Mouse (Mus musculus): ENCODE measurements around the gene Dst.

Gene Dst

DNA sequence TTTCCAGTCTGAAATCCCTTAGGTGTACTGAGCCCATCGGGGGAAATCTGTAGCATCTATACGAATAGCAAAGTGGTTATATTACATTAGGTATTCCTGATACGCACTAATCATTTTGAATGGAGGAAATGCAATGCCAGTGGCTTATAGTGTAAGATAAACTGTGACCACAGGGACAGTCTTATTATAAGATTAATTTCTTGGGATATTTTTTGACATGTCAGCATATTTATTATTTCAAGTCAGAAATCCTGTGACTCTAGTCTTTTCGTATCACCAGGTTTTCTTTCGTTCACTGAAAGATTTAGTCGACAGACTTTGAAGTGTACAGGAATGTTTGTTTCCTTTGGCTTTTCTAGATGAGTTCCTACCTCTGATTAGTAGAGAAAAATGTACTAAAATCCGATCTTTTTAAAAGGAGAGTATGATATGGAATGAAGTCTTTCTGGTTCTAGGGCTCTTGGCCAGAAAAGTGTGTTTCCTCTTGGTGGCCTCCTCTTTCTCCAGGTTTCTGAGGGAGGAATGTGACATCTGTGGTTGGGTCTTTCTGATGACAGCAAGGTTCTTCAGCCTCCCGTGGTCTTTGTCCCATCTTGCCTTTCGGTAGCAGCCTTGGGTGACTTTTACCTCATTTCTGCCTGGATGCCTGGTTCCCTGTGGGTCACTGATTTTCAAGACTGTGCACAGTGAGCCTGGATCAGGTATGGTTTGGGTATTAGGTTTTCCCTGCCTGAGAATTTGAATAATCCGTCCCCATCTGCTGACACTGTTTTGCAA is 161.7 kb downstream of the Dst start:
- no peak for DNase-seq

- DNase-seq, result no peak
Measured at GRCm38 (mm10) chr1:34070474-34070873, 162.4 kb downstream of the Dst start.

DNA sequence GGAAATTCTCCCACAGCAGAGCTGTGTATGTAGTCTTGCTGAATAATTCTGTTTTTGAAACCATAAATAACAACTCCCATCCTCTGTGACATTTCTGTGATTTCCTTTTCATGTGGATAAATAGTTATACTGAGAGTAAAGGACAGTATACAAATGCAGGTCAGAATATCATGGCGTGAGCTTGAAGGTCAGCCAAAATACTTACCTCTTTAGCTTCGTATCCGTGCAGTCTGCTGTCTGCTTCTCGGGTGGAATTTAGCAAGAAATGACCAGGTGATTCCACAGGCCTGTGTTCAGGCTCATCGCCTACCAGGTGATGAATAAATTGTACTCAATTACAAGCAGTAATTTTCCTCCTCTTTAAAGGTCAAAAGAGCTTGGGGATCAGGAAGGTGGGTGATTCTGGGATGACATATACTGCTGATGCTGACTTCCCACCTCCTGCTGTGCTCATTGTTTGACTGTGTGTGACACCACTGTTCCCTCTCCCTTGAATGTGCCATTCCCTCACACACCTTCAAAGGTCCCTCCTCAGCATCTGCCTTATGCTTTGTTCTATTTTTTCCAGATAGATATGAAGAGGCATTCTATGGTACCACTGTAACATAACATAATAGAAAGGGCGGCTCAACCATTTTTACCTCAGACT is 163.1 kb downstream of the Dst start:
- DNase-seq, result no peak

DNA sequence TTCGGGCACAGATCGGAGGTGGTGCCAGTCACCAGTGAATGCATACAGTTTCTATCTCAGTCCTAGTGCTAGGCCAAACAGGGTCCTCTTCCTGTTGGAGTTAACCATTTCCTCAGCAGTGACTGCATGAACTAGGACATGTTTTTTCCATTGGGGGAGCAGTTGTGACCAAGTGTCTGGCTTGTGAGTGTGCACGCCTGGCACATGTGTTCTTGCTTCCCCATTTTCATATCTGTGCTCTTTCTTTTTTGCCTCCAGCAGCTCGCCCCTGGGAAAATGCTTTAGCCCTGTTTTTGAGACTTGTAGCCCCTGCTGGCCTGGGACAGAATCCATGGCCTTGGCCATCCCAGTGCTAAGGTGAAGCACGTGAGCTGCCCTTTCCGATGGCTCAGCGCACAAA is 164.2 kb downstream of the Dst start:
- no peak for DNase-seq

DNA sequence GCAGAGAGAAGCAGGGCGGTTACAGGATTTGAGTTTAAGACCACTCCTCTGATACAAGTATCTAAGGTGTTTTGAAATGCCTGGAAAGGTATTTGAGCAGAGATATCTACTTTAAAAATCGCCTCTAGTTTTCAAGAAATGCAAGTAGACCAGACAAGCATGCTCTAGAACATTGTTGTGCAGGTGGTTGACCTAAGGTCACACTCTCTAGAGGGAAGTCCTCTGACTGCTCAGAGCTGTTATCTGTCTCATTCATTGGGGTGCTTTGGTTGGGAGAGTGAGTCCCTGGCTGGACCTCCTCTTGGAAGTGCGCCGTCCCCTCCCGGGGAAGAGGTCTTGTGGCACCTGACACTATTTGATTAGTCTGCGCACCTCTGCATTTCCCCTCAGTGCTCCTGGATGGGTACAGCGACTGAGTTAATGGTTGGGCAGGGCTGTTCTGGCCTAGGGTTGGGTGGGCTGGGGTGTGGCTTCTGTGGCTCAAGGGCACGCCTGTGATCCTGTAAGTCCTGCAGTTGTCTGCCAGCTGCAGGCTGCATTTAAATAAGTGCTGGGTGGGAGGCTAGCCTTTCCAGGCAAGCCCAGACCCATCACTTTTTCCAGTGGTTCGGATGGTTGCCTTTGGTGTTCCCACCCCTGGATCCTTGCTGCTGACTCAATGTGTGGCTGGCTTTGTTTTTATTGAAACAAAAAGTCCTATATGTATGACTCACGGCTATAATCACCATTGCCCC is 165.6 kb downstream of the Dst start:
- DNase-seq, result no peak

GRCm38 (mm10) chr1:34074245-34075187 is 166.5 kb downstream of the Dst start:
- DNase-seq, result no peak

DNA sequence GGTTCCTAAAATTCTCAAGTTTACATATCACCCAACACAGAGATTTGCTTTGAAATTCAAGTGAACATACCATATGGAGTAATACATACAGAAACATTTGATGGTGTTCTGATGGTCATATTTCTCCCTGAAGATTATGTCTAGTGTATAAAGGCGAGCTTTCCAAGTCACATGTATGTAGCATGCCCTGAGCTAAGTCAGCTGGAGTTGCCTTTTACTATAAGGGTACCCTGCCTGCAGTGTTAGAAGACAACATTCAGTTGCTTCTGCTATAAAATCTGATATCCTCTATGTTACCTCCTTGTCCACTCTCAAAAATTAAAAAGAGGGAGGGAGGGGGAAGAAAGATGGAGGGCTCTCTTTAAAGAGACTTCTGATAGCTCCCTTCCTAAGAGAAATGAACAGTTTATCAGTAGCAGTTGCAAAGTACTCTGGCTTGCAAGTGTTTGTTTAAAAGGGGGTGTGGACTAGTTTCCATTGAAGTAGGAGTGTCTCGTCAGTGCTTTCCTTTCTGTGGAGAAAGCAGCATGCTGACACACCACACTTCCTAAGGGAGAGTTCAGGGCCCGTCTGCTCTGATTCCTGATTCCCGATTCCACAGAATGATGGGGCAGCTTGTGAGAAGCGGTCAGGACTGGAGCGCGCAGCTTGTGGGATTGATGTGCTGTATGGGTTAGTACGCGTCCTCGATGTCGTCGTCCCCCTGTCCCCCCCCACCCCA is 168.8 kb downstream of the Dst start:
- no peak for DNase-seq

- DNase-seq, result no peak
Measured at GRCm38 (mm10) chr1:34077422-34077790, 169.4 kb downstream of the Dst start.

GRCm38 (mm10) chr1:34077941-34078340 is 169.9 kb downstream of the Dst start:
- DNase-seq, result no peak

GRCm38 (mm10) chr1:34089011-34089410 is 181.0 kb downstream of the Dst start:
- no peak for DNase-seq

- DNase-seq, result no peak
Measured at GRCm38 (mm10) chr1:34090700-34091099, 182.7 kb downstream of the Dst start.

GRCm38 (mm10) chr1:34093652-34094051 is 185.6 kb downstream of the Dst start:
- DNase-seq, result no peak

GRCm38 (mm10) chr1:34094301-34094700 is 186.3 kb downstream of the Dst start:
- no peak for DNase-seq

GRCm38 (mm10) chr1:34095173-34095572 is 187.1 kb downstream of the Dst start:
- DNase-seq, result no peak

- DNase-seq, result no peak
Measured at GRCm38 (mm10) chr1:34096923-34097322, 188.9 kb downstream of the Dst start.

DNA sequence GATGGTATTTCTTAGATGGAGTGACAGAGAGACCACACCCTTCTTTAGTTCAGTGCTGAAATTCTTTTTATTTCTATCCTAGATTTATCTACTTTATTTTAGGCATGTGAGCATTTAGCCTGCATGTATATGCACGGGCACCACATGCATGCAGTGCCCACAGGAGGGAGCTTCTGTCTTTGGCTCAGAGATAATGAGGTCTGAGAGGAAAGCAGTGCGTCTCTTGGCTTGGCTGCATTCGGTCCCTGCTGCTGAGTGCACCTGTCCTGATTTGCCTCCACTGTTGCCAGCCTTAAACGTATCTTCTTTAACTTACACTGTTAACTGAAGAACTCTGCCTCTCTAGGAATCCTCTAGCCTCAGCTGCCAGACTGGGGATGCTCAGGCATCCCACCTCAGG is 189.6 kb downstream of the Dst start:
- DNase-seq, result peak; percentile 37

DNA sequence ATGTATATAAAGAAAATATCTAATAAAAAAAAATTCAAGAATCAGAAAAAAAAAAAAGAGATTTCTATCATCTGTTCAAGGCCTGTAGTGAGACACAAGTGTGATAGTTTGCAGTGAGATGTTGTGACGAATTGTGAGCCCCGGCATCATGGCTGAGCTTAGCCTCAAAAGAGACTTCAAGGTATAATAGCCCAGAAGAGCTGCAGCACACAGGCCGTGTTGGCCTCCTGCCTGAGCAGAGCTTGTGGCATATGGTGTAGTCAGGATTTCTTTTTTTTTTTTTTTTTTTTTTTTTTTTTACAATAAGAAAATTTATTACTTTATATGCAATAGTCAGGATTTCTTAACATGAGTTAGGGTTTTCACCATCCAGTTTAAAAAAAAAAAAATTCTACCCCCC is 191.4 kb downstream of the Dst start:
- DNase-seq, result no peak

DNA sequence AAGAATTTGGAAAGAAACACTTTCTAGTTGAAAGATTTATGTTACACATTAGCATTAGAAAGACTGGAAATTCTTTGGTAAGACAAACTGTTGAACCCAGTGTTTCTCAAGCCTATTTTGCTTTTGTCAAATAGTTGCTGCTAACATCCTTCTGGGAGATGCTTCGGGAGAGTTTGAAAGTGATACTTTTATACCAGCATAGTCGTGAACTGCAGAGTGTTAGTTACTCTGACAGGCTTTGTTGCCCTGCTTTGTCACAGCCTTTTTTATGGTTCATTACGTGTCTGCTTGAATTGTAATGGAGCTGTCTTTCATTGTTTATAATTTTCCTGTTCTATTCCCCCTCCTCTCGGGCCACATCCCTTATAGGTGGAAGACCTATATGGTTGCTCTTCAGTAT is 192.4 kb downstream of the Dst start:
- DNase-seq, result no peak

DNA sequence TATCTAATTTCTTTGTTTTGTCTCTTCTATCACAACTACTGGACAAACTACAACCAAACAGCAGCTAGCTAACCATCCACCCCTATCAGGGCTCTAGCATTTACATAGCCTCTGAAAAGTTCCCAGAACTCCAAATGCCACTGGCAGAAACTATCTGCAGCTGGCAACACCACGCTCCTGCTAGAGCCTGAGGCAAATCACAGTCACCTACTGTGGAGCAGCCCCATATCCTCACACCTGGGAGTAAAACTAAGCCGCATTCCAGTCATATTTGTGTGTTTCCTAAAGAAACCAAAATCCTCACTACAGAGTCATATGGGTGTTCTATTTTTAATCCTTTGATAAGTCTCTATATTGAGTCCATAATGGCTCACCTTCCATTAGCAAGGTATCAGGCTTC is 194.6 kb downstream of the Dst start:
- DNase-seq, result no peak

DNA sequence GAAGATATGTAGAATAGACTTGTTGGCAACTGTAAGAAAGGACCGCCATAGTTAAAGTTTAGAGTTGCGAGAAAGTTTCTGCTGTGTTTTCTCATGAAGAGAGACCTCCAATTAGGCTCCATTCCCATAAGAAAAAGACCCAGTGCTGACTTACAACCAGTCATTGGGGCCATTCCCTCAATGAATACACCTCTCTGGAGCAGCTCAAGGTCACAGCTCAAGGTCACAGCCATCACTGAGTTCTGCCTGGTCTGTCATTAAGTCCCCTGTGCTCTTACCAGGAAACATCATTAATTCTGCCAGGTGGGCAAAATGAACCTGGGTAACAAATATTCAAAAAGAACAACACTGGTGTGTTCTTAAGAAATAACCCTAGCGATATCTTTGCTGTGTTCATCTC is 195.2 kb downstream of the Dst start:
- no peak for DNase-seq

DNA sequence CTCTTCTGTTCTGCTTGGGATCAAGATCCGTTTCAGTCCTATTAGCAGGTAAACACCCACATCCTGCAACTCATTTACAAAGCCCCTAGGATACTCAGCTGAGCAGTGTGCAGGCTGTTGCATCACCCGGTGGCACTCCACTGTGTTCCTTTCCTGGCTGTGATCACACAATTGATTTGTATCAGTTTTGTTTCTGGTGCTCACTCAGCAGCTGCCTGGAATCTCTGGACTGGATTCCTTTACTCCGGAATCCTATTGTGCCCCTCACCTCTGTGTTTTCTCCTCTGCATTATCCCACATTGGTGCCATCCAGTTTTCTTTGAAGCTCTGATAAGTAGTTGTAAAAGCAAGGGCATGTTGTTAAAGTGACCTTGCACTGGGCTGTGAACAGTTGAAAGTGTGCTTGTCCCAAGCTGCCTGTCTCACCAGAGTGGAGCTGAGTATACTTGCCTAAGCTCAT is 195.7 kb downstream of the Dst start:
- no peak for DNase-seq

GRCm38 (mm10) chr1:34104846-34105245 is 196.8 kb downstream of the Dst start:
- DNase-seq, result no peak
